Mouse (Mus musculus): ENCODE data around the gene Zfp13.

- no peak for TF ChIP-seq CTCF (IDR thresholded peaks at IDR 0.05; ENCODE audit: low read depth, low read length)
- no peak for TF ChIP-seq POLR2A (IDR thresholded peaks at IDR 0.05; ENCODE audit: borderline replicate concordance, low read depth, low read length)
These were observed 5.9 kb upstream of the Zfp13 start for GRCm38 (mm10) chr17:23605220-23605619.

Data from bone marrow macrophage, adult 2 months (primary cell).